Mouse (Mus musculus) CD4-positive, CD25-positive, alpha-beta regulatory T cell, adult 4 months (primary cell): ENCODE measurements around the gene Clstn3. TPM values are rescaled to one million over a fixed set of nuclear protein-coding genes. Genes with fewer than 3 reads are reported as not detected.
"Not testable (repeated sequence)": the region's sequence is repeated elsewhere in the genome, so short reads cannot be mapped to it uniquely, and the experiment has no call there.

Experiments
- ATAC-seq: one replicate; pipeline ENCODE4 v1.8.0; 2017
- polyA plus RNA-seq, 2 experiments: library from polyadenylated mRNA; unstranded; fragments of 100-300 nt; shearing (Covaris generic); gene quantifications; one replicate each; pipeline ENCODE4 v1.2.1; 2017

Clstn3 gene
- polyA plus RNA-seq, 2 experiments from 2014 or later, result 0.13 TPM; not detected in 1

DNA sequence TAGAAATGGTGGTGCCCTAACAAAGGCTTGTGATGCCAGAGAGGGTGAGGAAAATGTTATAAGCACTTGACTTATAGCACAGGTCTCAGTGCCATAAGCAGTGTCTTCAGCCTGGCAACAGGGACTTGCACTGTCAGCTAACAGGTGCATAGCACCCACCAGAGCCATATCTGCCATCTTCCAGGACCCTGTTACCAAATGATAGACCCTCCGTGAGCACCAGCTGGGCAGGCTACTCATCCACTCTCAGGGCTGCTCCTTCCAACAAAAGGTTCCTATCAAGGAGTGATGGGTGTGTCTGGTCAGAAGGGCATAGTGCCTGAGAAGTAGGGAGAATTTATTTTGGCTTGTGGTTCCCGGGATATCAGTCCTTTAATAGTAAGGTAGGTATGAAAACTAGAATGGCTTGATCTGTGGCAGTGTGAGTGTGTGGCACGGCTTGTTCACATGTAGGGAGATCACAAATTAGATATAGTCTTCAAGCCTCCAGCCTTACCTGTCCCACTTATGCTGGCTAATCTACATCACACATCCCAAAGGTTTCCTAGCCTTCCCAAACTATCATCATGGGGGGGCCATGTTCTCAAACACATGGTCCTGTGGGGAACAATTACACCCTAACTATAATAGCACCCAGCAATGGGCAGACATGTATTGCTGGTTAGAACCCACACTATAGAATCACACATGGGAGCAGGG is 14.4 kb upstream of the Clstn3 start:
- no peak for ATAC-seq

DNA sequence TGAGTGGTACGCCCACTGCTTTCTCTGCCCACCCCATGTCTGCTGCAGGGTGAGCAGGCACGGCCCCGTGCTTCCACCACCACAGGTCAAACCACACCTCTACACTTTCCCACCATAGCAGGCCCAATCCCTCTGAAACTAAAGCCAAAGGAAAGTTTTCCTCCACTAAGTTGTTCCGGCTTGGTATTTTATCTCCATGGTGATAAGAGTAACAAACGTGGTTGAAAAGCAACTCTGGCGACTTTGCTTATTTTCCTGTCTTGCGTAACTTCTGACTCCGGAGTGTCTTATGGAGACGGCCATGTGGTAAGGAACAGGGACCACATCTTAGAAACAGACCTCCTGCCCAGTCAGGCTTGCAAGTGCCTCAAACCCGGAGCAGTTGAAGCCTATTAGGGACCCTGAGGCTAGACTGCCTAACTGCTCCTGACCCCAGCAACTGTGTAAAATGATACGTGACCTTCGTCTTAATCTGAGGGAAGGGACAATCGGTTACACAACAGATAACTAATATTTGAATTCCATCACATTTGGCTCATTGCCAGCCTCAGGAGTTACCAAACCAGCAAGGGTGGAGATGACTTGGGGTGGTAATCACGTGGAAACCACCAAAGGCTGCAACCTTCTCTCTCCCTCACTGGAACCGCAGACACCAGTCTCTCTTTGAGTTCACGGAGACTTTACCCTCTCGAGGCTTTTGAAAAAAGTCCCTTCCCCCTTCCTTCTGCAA is 13.5 kb upstream of the Clstn3 start:
- ATAC-seq, result no peak

DNA sequence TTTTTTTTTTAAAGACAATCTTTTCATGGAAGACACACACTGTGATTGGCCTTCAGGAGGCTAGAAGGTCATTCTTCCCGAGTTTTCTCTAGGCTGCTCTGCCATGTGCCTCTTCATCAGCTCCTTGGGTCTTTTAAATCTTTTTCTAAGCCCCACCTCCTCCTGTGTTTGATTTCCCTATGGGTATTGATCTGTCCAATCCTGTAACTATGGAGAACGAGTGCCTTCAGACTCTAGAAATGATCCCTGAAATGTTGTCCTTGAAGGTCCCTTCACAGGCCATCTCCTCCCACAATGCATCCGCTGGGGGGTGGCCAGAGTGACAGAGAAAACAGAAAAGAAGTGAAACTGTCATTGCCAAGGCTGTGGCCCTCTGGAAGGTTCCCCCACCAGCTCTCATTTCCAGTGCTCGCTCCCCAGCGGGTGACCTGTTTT is 12.6 kb upstream of the Clstn3 start:
- ATAC-seq, result no peak

DNA sequence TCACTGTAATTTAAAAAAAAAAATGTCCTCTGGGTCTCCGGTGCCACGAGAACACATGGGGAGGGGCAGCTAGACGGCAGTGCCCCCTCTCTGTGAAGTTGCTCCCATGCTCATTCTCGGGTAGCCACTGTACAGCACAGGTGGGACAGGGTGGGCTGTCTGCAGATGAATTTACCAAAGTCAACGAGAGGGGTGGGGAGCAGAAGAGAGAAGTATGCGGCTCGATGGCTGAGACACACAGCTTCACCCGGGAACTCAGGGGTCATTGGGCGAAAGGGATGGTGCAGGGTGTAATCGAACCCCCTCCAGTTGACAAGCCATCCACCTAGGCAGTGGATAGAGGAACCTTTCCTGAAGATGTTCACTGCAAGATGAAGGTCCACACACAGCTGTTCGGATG is 12.2 kb upstream of the Clstn3 start:
- ATAC-seq, result no peak

GRCm38 (mm10) chr6:124476216-124476615 is 11.6 kb upstream of the Clstn3 start:
- no peak for ATAC-seq

DNA sequence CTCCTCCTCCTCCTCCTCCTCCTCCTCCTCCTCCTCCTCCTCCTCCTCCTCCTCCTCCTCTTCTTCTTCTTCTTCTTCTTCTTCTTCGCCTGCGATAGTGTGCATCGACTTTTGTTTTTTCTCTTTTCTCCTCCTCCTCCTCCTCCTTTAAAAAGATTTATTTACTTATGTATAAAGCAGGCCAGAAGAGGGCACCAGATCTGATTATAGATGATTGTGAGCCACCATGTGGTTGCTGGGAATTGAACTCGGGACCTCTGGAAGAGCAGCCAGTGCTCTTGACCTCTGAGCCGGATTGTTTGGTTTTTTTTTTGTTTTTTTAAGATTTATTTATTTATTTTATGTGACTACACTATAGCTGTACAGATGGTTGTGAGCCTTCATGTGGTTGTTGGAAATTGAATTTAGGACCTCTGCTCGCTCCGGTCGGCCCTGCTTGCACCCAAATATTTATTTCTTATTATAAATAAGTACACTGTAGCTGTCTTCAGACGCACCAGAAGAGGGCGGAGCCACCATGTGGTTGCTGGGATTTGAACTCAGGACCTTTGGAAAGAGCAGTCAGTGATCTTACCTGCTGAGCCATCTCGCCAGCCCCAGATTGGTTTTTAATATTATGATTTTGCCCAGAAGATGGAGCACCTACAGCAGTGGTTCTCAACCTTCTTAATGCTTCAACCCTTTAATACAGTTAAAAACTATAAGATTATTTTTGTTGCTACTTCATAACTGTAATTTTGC is 10.9 kb upstream of the Clstn3 start:
- not testable (repeated sequence) for ATAC-seq

DNA sequence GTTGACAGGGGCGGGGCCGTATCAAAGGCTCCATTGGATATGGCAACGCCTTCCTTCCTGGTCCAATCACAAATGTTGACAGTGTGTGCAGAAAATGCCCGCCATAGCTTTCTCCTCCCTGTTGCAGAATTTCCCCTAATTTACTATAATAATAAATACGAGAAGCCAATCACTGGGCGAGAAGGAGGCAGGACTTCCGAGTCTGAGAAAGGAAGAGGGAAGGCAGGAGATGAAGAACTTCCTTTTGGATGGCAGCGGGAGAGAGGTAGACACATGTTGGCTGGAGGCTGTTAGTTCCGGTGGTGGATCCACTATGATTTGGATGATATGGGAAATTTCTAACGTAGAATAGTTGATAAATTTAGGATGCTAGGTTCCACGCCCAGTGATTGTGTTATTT is 10.0 kb upstream of the Clstn3 start:
- ATAC-seq, result no peak

DNA sequence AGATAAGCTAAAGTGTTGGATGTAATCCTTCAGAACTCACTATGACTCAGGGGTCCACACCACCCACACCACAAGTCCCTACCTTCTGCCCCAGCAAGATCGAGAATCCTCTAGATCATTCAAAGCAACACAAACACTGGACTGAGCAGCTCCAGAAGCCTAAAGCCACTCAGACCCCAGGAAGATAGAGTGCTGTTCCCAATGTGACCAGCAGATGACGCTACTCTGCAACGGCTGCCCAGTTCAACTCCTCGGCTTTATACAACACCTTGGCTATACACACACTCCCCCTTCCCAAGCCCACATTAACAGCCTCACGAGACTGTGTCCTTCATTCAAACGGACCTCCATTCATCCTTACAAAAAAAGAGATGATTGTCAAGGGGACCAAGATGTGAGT is 8.2 kb upstream of the Clstn3 start:
- ATAC-seq, result no peak

DNA sequence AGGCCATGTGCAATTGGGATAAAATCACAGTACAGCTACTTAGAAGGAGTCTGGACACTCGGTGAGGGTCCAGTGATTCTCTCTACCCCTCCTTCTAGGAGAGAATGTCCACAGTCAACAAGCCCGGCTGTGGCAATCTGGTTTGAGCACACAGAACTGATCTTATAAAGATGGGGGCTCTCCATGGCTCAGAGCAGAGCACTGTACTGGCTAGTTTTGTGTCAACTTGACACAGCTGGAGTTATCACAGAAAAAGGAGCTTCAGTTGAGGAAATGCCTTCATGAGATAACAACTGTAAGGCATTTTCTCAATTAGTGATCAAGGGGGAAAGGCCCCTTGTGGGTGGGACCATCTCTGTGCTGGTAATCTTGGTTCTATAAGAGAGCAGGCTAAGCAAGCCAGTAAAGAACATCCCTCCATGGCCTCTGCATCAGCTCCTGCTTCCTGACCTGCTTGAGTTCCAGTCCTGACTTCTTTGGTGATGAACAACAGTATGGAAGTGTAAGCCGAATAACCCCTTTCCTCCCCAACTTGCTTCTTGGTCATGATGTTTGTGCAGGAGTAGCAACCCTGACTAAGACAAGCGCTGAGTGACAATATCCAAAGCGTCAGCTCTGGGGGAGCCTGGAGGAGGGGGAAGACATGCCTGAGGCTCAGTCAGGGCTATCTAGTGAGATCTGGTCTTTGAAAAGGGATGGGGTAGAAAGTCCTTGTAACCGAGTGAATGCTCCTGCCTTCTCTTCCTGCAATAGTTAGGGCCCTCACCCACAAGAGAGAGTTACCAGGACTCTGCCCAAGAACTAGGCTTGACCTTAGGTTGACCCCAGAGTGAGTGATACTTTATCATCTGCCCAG is 7.4 kb upstream of the Clstn3 start:
- not testable (repeated sequence) for ATAC-seq

DNA sequence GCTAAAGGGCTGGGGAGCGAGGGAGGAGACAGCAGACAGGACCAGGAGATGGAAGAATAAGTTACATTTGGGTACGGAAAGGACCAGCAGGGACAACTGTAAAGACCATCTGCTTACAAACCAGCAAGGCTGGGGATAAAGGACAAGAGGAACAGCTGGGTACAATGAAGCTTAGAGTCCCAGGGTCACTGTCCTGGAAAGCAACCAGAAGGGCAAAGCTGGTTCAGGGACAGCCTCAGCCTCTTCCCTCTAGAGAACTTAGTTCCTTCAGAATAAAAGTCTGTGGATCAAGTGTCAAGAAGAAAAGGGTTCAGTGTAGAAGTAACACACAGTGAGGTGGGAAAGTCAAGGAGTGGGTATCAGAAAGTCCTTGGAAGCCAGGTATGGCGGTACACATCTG is 6.5 kb upstream of the Clstn3 start:
- ATAC-seq, result no peak

DNA sequence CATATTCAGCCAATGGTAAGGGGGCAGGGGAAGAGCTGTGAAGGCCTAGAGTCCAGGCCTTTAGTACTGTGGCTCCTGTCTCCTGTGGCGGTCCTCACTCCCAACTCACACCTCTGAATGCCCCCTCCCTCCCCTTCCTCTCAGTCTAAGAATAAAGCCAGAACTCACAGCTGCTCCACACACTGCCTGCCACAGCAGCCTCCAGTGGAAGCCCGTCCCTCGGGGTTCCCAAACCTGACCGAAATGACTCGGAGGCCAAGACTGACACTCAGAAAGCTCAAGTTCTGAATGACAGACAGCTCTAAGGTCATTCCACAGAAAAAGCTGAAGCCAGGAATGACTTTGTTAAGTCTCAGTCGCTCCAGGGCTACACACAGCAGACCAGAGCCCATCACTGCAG is 1.1 kb upstream of the Clstn3 start:
- ATAC-seq, result no peak

- ATAC-seq, result no peak
These were observed 705 bp upstream of the Clstn3 start for GRCm38 (mm10) chr6:124465299-124465698.

DNA sequence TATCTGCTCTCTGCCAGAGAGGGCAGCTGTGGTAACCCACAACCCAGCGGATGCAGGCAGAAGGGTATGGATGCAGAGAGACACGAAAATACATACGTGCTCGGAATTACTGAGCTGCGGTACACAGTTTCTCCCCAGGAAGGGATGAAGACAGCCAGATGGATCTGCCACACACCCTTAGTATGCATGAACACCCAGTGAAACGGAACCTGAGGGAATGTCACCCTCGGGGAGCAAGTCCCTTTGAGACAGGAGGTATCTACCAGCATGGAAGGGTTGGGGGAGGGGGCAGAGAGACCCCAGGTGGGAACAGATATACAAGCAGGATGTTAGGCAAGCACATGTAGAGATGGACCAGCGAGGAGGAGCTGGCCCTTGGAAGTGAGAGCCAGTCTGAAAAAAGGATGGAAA is 708 bp downstream of the Clstn3 start:
- ATAC-seq, result no peak

DNA sequence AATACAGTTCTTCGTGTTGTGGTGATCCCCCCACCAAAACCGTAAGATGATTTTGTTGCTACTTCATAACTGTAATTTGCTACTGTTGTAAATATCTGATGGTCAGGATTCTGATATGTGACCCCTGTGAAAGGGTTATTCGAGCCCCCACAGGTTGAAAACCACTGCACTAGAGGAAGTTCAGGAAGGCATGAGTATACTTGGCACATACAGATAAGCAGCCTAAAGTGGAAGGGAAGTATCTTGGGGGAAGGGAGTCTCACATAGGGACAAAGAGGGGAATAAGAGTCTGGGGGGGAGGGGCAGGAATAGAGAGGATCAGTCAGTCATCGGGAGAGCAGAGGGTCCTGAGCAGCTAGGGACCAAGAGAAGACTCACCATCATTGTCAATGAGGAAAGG is 5.2 kb downstream of the Clstn3 start:
- ATAC-seq, result no peak

DNA sequence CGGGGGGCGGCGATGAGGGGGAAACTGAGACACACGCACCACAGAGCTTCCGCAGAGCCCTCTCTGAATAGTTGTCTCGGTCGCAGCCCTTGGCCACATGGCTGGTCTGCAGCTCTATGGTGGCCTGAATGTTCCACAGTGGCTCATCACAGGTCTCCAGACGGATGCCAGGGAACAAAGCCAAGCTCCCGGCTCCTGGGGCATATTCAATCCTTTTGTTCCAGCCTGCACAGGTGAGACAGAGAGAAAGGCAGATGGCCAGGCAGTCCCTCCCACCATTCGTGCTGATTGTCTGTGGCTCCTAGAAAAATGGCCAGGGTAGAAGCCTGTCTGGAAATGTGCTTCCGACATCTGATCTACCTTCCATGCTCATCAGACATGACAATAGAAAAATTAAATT is 6.1 kb downstream of the Clstn3 start:
- ATAC-seq, result no peak

- ATAC-seq, result no peak
These were observed 6.8 kb downstream of the Clstn3 start for GRCm38 (mm10) chr6:124457827-124458226.

DNA sequence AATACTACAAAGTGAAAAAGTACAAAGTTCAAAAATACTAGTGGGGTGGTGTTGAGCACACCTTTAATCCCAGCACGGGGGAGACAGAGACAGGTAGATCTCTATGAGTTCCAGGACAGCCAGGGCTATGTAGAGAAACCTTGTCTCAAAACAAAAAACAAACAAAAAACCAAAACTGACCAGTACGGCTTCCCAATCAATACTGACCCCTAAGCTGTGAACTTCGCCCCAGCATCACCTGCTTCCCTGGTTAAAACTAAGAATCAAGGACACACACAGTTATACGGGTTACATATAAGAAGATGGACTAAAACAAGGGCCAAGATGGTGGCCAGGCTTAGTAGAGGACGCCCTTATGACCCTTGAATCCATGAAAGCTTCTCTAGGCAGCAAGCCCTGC is 8.4 kb downstream of the Clstn3 start:
- ATAC-seq, result no peak

DNA sequence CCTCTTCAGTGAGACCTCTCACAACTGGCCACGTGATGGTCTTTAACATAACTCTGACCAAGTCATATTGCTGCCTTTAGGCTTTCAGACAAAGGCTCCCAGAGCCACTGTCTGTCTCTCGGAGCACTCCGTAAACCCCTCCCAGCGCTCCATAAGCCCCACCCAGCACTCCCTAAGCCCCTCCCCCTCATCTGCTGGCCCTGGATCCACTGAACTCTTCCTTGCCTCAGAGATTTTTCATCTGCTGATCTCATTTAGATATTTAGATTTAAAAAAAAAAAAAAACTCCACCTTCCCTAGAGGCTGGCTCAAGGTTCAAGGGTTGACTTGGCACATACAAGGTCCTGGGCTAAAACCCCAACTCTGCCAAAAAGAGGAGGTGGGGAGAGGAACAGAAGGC is 10.8 kb downstream of the Clstn3 start:
- ATAC-seq, result no peak

- ATAC-seq, result no peak
These were observed 12.6 kb downstream of the Clstn3 start for GRCm38 (mm10) chr6:124451995-124452394.

- no peak for ATAC-seq
These were observed 14.8 kb downstream of the Clstn3 start for GRCm38 (mm10) chr6:124449668-124450383.

DNA sequence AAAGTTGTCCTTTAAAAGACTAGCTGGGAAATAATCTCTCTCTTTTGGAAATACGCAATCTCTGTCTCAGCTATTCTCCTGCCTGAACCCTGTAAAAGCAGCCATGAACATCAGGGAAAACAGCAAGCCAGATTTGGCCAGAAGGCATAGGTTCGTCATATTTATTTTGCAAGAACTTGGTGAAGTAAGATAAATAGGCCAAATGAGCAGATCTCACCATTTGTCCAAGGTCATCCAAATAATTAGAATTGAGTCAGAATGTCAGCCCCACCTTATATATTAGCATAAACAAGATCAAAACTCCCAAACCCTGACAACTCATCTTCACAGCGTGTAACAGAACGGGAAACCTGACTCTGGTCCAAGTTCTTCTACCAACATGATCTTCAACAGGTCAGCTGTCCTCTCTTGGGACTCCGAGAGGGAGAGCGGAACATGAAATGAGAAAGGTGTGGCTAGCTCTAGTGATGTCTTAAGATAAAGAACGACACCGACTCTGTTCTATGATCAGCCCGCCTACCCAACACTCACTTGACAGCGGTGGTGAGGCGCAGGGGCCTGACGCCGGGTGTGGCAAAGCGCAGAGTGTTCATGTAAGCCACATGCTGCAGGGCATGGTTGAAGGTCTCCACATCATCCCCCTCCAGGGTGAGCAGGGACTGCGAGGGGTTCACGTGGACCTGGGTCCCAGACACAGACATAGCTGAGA is 15.5 kb downstream of the Clstn3 start:
- ATAC-seq, result no peak
